Mouse (Mus musculus) left cerebral cortex, postnatal 4 days (tissue): ENCODE measurements at regions not wholly inside any gene's neighbourhood (a gene's known extent, or its start where the extent isn't known, plus 50 kb on each side); places are given as distances from the start of the nearest gene placed in this dataset.
A peak's percentile ranks its signal among the peaks of the same experiment; 100 is the strongest.

Experiments
- DNase-seq: peaks from one replicate; pipeline ENCODE4 v3.0.0-alpha.2; 2022
- intact Hi-C: fragments of 180-260 bp; cut with DNase I; formaldehyde crosslinking; loops from one replicate; pipeline ENCODE4 v1.15.1; 2025

DNA sequence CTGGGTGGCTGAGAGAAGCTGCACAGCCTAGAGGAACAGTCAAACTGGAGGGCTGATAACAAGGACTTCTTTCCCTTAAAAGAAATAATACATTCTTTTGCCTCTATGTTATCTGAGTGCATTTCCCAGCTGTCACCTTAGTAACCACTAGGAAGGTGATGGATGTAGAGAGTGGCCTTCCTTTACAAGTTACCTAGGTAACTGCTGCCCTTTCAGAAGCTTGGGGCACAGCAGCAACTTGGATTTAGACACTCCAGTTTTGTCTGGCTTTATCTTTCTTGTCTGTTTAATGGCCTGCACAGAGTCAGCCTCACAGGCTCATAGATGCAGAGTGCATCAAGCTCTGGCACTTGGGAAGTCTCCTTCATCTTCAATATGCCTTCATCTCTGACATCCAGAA, 101.4 kb upstream of the Shh start:
- intact Hi-C loops = no loop called here
- DNase-seq = no peak

DNA sequence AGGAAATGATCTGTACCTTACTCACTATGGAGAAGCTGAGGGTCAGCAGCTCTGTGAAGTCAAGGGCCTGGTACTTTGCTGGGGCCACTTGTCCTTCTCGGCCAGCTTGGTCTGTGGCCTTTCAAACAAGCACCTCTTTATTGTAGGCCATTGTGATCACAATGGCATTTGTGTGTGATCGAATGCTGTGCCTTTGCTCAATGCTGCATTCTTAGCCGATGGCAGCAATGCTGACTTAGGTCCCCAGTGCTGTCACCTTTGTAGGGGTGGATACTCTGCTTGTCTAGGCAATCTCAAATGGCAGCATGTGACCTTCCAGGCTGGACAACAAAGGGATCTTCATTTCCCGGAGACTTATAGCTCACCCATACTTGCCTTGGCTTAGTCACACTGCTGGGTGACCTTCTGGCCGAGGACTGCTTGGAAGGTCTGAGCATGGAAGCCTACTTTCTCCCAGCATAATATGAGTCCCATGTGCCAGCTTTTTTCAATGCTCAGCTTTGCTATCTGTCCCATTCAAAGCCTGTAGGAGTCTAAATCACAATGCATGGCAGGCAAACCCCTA, 100.4 kb upstream of the Shh start:
- intact Hi-C loops = no loop called here
- no peak for DNase-seq

DNA sequence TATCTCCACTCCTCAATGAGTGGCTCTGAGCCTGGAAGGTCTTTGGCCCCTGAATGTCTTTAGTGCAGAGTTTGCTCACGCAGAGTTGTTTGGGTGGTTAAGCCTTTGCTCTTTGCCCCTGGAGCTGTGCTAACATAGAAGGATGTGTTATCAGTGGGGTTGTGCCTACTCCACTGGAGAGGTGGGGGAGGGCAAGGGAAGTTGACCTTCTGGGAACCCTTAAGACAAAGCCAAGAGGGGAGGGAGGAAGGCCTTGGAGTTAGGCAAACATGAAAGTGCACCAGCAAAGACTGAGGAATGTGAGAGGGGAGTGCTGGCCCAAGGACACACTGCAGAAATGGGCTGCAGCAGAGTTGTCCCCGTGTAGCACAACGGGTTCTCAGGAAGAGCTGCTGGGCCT, 96.3 kb upstream of the Shh start:
- DNase-seq = no peak
- intact Hi-C loops = no loop called here

DNA sequence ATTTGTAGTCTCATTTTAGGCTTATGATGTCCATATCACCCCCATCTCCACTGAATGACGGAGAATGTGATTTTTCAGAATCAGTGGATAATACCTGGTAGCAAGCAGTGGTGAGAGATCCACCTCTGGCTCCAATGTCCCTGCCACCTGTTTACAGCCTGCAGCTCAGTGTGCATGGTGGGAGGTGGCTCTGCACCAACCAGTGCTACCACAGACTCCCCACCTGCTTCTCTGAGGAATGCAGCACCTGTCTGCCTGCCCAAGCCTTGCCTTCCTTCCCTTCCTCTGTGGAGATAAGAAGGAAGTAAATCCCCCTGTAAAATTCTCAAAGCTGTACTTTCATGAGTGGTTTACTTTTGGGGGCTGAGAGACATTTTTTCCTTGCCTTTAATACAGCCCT, 95.9 kb upstream of the Shh start:
- intact Hi-C loops = no loop called here
- no peak for DNase-seq

DNA sequence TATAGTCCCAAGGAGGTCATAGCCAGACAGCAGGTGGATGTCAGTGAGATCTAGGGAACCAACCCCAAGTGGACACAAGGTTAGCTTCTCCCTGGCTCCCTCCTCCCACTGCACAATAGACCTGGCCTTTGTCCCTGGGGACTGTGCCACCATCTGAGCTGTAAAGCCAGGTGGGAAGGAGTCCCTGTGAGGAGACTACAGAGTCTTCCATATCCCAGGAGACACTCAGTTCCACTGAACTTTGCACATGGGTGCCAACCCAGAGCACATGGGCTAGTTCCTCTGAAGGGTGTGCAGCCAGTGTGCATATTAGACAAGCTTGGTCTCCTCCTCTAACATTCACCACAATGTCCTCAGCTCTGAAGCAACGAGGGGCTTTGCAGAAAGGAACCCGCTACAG, 86.5 kb upstream of the Shh start:
- intact Hi-C loops = no loop called here

DNA sequence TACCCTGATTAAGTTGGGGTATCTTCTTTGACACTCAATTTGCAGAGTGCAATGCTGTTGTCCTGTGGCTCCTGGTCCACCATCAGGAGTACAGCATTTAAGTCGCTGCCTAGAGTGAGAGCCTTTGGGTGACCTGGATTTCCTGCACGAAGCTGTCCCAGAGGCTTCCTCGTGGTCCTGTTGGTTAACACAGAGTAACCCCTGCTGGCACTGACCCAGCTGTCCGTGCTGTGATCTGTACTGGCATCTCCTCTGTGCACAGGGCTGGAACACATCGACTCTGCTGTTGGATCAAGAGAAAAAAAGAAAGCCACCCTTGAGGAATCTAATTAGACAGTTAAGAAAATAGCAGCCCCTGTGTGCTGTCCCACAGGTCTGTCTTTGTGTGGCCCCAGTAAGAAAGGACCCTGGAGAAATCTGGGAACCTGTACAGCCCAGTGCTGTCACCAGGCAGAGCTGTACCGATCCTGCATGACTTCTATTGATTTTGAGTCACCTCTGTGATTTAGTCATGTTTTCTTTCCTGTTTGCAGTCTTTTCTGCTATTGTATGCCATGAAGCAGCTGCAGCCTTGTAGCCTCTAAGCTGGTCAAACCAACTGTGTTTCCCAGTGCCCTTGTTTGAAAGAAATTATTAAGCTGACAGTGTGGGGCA, 63.3 kb upstream of the Shh start:
- DNase-seq = peak; percentile 48
- intact Hi-C loops = no loop called here

More for the DNA sequence above, 86.5 kb upstream of the Shh start:
- DNase-seq = no peak

DNA sequence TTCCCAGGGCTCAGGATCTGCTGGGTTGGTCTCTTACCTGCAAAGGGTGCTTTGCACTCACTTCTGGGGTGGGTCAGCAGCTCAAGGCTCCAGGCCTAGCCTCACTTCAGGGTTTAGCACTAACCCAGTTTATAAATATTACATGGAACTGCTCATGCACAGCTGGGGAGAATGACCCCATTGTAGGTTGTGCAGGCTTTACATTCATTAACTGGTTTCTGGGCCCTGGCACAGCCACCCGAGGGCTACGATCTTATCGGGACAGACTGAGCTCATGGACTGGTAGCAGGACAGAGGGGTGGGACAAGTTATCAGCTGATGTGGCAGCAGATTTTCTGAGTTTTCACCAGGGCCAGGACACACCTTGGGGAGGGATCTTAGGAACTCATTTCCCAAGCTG, 59.4 kb upstream of the Shh start:
- intact Hi-C loops = no loop called here

DNA sequence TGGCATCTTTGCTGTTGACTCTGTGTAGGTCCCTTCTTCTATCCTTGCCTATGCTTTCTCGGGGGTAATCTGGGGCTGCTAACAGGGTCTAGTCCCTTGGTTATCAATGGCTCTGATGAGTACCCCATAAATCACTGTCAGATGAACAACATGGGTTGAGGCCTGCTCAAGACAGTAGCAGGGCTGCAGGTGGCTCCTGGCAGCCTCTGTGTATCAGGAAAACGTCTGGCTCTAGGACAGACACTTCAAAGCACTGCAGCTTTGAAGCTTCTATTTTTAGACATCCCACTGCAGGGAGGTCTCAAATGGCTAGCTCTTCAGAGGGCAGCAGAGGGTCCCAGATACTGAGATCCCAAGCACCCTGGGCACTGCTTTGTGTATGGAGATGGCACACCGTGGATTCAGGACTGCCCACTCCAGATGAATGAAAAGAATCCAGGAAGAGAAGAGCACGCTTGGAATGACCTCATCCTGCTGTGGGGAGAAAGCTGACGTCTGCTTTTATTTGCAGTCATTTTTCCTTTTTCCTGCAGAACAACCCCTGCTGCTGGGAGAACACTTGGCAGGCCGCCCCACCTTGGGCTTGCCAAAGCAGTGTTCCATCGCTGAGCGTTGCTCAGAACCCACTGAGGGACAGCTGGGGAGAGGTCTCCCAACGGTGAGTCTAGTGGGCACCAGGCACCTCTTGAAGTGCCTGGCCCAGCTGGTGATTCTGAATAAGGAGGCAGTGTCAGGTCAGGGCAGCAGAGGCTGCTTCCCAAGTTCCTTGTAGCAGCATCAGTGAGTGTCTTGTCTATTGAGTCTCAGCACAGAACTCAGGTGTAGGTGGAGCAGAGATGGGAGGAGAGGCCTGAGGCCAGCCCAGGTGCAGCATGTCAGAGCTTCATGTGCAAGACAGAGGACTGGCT, 54.0 kb upstream of the Shh start:
- intact Hi-C loops = no loop called here
- DNase-seq = peak; percentile 88

More for the DNA sequence above, 59.4 kb upstream of the Shh start:
- DNase-seq = no peak

DNA sequence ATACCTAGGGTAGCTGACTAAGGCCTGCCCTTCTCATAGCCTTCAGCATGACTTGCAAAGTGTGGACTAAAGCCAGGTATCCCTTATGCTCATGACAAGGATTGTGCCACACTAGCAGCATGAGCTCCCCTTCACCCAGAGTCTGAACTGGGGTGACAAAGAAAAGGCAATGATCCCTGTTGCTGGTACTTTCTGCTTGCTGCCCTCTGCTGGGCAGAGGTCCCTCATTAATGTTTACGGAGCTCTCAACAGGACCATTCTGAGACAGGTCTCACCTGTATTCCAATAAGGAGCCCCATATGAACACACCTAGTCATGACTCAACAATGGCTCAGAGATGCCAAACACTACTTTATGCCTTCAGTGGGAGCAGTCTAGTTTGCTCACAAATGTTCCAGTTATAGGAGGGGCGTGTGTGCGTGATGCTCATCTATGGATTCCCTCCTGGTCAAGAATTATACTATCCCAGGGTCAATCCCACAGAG, 52.0 kb upstream of the Shh start:
- DNase-seq = no peak
- intact Hi-C loops = no loop called here
